Mouse (Mus musculus) liver, postnatal 0 days (tissue): ENCODE results near the gene Hpca. TPM values are rescaled to one million over a fixed set of nuclear protein-coding genes. Genes with fewer than 3 reads are reported as not detected.

Source experiments
- ATAC-seq: fragments of 200-750 bp; cut with Nextera tagmentation; 2 replicates; pipeline ENCODE4 v1.8.0; 2017; ENCODE audit warnings: mild to moderate bottlenecking, moderate library complexity
- DNase-seq: peaks from one replicate; pipeline ENCODE4 v3.0.0-alpha.2; 2016
- H3K27ac ChIP-seq: fragments of 300-500 bp; sonication (generic); 2 replicates; pipeline ENCODE4 v1.5.1; 2014; ENCODE audit warnings: antibody characterized with exemption, moderate library complexity, mild to moderate bottlenecking, low read depth
- H3K27me3 ChIP-seq: fragments of 300-500 bp; sonication (generic); 2 replicates; pipeline ENCODE4 v1.6.1; 2014; ENCODE audit warnings: low read length, control low read depth, mixed read lengths; ENCODE audit not compliant: insufficient read depth
- H3K36me3 ChIP-seq: fragments of 300-500 bp; sonication (generic); replicated peaks from 2 replicates; pipeline ENCODE4 v1.6.1; 2014; ENCODE audit warnings: mild to moderate bottlenecking, control low read depth, low read length, moderate library complexity, mixed read lengths; ENCODE audit not compliant: insufficient read depth
- H3K4me1 ChIP-seq: fragments of 300-500 bp; sonication (generic); 2 replicates; pipeline ENCODE4 v1.6.1; 2014; ENCODE audit warnings: antibody characterized with exemption, mild to moderate bottlenecking, control low read depth; ENCODE audit not compliant: insufficient read depth
- H3K4me2 ChIP-seq: fragments of 300-500 bp; sonication (generic); 2 replicates; pipeline ENCODE4 v1.6.1; 2014; ENCODE audit warnings: low read depth, mild to moderate bottlenecking, low read length, moderate library complexity, mixed read lengths
- H3K4me3 ChIP-seq: fragments of 300-500 bp; sonication (generic); 2 replicates; pipeline ENCODE4 v1.5.1; 2014; ENCODE audit warnings: low read depth, low read length
- H3K9ac ChIP-seq: fragments of 300-500 bp; sonication (generic); replicated peaks from 2 replicates; pipeline ENCODE4 v1.6.1; 2014; ENCODE audit warnings: mild to moderate bottlenecking, moderate library complexity
- H3K9me3 ChIP-seq: fragments of 300-500 bp; sonication (generic); 2 replicates; pipeline ENCODE4 v1.6.1; 2016; ENCODE audit warnings: mild to moderate bottlenecking, control low read depth, low read length, mixed read lengths
- CTCF ChIP-seq: sonication (generic); IDR thresholded peaks from 2 replicates; pipeline ENCODE4 v1.5.1; 2016; ENCODE audit warnings: antibody characterized with exemption, low read depth
- EP300 ChIP-seq: IDR thresholded peaks from 2 replicates; pipeline ENCODE4 v1.6.1; 2016; ENCODE audit warnings: antibody characterized with exemption, low read depth, mild to moderate bottlenecking
- WGBS: fragments of 180-500 bp; shearing (Covaris S2); extraction: QIAGEN DNeasy Blood & Tissue Kit; methylation state at CpG from one replicate; pipeline ENCODE4 v1.1.7; 2014; ENCODE audit not compliant: insufficient replicate concordance; 5-methylcytosine and 5-hydroxymethylcytosine counted together
- polyA plus RNA-seq: library from polyadenylated mRNA; unstranded; fragments of >200 nt; fragmentation: Nextera tagmentation; extraction: Ambion mirVana; gene quantifications from 2 replicates; pipeline ENCODE4 v1.2.1, GENCODE M21; 2015

Hpca gene
- 0.18 and 0.40 TPM in 2 replicates for polyA plus RNA-seq

- ATAC-seq (no peak), DNase-seq (no peak)
- WGBS = 6% methylated on average over 17 of the region's 17 CpGs
- TF ChIP-seq EP300 = no peak
- TF ChIP-seq CTCF = no peak
- Histone ChIP-seq H3K4me3 (peak within 1 kb of the TSS; percentile 31), H3K9me3 (no peaks in the 10 kb centered on the region), H3K9ac (no peak within 1 kb of the TSS), H3K27me3 (peaks cover 74% of the 10 kb centered on the region), H3K4me2 (peak within 1 kb of the TSS; percentile 63), H3K27ac (no peak within 1 kb of the TSS), H3K36me3 (no peaks in the 10 kb centered on the region), H3K4me1 (peaks cover 7% of the 10 kb centered on the region; the same call in 1 of the 2 replicates)
Measured at GRCm38 (mm10) chr4:129121569-129122086, at the start of gene Hpca. TSS of gene Hpca (minus strand) at chr4:129122036.

DNA sequence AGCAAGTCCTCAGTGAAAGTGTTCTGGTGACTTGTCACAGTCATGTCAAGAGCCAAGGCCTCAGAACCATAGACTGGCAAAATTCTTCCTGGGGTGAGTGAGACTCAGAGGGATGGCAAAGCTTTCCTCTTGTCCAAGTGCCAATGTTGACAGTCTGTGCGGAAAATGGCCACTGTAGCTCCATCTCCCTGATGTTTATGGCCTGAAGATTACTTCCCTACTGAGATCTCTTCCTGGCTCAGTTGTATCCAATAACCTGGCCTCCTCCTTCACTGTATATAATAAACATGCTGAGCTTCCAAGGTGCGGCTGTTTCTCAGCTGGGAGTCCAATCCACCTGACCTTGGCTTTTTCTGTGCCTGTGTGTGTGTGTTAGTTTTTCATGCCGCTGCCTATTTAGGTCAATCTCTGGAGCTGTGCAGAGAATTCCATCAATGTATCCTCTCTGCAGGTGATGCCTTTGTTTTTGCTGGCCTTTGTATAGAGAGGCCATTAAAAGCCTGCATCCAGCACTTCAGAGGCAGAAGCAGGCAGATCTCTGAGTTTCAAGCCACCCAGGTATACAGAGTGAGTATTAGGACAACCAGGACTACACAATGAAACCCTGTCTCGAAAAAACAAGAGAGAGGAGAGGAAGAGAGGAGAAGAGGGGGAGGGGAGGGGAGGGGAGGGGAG is 39.9 kb upstream of the Hpca start:
- Histone ChIP-seq H3K9me3 (no peaks in the 10 kb centered on the region), H3K4me2 (no peak overlapping the region), H3K4me3 (no peak overlapping the region), H3K9ac (no peak overlapping the region), H3K36me3 (peaks cover 14% of the 10 kb centered on the region), H3K27me3 (no peaks in the 10 kb centered on the region), H3K4me1 (0 out of 2 replicates have a peak, but pooled peaks cover 3% of the 10 kb centered on the region), H3K27ac (no peak overlapping the region)
- ATAC-seq (no peak), DNase-seq (no peak)
- no peak for TF ChIP-seq CTCF
- TF ChIP-seq EP300 = no peak
- 79% methylated on average over 4 of the region's 4 CpGs for WGBS

GRCm38 (mm10) chr4:129161076-129161475 is 39.2 kb upstream of the Hpca start:
- peaks cover 14% of the 10 kb centered on the region for H3K36me3 ChIP-seq
- ATAC-seq = no peak
- 97% methylated on average over 1 of the region's 1 CpGs for WGBS

DNA sequence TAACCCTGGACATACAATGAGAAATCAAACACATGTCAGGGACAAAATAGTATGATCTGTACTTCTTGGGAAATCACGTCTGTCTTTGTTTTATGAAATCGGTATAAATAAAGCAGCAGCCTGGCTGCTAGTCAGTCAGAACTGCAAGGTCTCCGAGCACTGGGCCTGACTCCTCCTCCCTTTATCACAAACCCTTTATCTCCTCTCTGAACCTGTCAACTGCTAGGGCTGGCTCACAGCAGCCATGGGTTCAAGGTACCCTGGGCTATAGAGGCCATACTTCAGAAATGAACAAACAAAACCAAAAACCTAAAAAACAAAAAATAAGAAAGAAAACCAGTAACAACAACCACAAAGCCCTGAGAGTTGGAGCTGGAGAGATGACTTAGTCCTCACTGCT is 36.7 kb upstream of the Hpca start:
- H3K27me3 ChIP-seq = no peaks in the 10 kb centered on the region
- no peak overlapping the region for H3K27ac ChIP-seq
- 0 out of 2 replicates have a peak, but pooled peaks cover 3% of the 10 kb centered on the region for H3K4me1 ChIP-seq
- peak; percentile 11; the same call in 1 of the 2 replicates for TF ChIP-seq EP300
- TF ChIP-seq CTCF = no peak
- peaks cover 25% of the 10 kb centered on the region for H3K36me3 ChIP-seq
- H3K9me3 ChIP-seq = no peaks in the 10 kb centered on the region
- no peak for DNase-seq
- no peak overlapping the region for H3K9ac ChIP-seq
- no peak overlapping the region for H3K4me3 ChIP-seq
- H3K4me2 ChIP-seq = no peak overlapping the region
- peak; percentile 58; the same call in 1 of the 2 replicates for ATAC-seq
- 50% methylated on average over 3 of the region's 3 CpGs for WGBS

More at GRCm38 (mm10) chr4:129161076-129161475, 39.2 kb upstream of the Hpca start:
- no peak overlapping the region for H3K4me3 ChIP-seq
- no peak overlapping the region for H3K9ac ChIP-seq
- H3K4me2 ChIP-seq = no peak overlapping the region
- no peak for DNase-seq
- H3K4me1 ChIP-seq = 0 out of 2 replicates have a peak, but pooled peaks cover 3% of the 10 kb centered on the region
- H3K9me3 ChIP-seq = no peaks in the 10 kb centered on the region
- H3K27ac ChIP-seq = no peak overlapping the region
- TF ChIP-seq CTCF = no peak
- no peak for TF ChIP-seq EP300
- no peaks in the 10 kb centered on the region for H3K27me3 ChIP-seq

DNA sequence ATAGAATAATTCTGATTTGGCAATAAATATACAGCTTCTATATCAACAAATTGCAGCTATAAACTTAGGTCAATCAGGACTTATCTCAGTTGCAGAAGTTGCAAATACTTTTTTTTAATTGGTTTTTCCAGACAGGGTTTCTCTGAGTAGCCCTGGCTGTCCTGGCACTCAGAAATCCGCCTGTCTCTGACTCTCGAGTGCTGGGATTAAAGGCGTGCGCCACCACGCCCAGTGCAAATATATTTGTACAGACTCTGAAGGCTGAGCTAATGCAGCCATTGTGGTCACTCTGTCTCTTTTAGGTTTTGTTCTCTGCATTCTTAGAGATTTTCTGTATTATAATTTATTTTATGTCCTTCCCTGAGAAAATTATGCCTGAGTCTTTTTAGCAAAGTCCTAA is 35.7 kb upstream of the Hpca start:
- WGBS = 82% methylated on average over 5 of the region's 5 CpGs
- no peak for DNase-seq
- no peaks in the 10 kb centered on the region for H3K27me3 ChIP-seq
- no peak for TF ChIP-seq EP300
- TF ChIP-seq CTCF = no peak
- H3K9me3 ChIP-seq = no peaks in the 10 kb centered on the region
- H3K9ac ChIP-seq = no peak overlapping the region
- no peak overlapping the region for H3K27ac ChIP-seq
- ATAC-seq = no peak
- H3K4me2 ChIP-seq = no peak overlapping the region
- peaks cover 29% of the 10 kb centered on the region for H3K36me3 ChIP-seq
- H3K4me1 ChIP-seq = 0 out of 2 replicates have a peak, but pooled peaks cover 3% of the 10 kb centered on the region
- H3K4me3 ChIP-seq = no peak overlapping the region

GRCm38 (mm10) chr4:129151276-129151811 is 29.5 kb upstream of the Hpca start:
- 80% methylated on average over 4 of the region's 4 CpGs for WGBS
- no peak for DNase-seq
- H3K36me3 ChIP-seq = peaks cover 28% of the 10 kb centered on the region
- TF ChIP-seq EP300 (no peak), CTCF (no peak)
- no peak overlapping the region for H3K4me3 ChIP-seq
- no peaks in the 10 kb centered on the region for H3K4me1 ChIP-seq
- no peak overlapping the region for H3K9ac ChIP-seq
- H3K27me3 ChIP-seq = no peaks in the 10 kb centered on the region
- no peaks in the 10 kb centered on the region for H3K9me3 ChIP-seq
- no peak overlapping the region for H3K4me2 ChIP-seq
- ATAC-seq = no peak
- no peak overlapping the region for H3K27ac ChIP-seq
